Mouse (Mus musculus): ENCODE results near the gene Tap1. TPM values are rescaled to one million over a fixed set of nuclear protein-coding genes. Genes with fewer than 3 reads are reported as not detected.

The Tap1 gene
- polyA plus RNA-seq, 1 experiment, result 2.7 TPM

DNA sequence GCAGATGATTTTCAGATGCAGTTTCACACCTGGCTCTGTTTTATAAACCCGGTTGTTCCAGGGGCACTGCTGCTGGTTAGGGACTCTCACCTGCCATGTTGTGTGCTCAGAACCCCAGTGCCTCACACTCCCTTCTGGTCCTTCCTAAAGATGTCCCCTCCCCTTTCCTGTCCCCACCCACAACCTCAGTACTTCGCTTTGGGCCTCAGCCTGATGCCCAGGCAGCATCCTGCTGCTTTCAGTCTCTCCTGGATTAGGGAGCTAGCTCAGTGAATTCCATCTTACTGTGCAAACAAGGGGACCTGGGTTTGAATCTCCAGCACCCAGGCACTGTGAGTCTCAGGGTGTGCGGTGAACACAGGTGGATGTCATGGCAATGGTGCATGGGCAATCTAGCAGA, 20.1 kb downstream of the Tap1 start:
- WGBS, result 66% methylated on average over 3 of the region's 3 CpGs
- no peaks in the 10 kb centered on the region for H3K4me1 ChIP-seq (ENCODE audit: control insufficient read depth, insufficient read depth, low read length)
- no peak overlapping the region for H3K4me3 ChIP-seq (replicated peaks; ENCODE audit: insufficient read depth, low read depth, low read length)
- H3K27me3 ChIP-seq (ENCODE audit: control insufficient read depth, insufficient read depth, low read length), result no peaks in the 10 kb centered on the region
- no peak overlapping the region for H3K27ac ChIP-seq (ENCODE audit: insufficient read depth, low read length)
- TF ChIP-seq CTCF (IDR thresholded peaks at IDR 0.05; ENCODE audit: borderline replicate concordance, insufficient read depth, low read depth, low read length) (no peak), POLR2A (IDR thresholded peaks at IDR 0.05; ENCODE audit: borderline replicate concordance, insufficient read depth, low read length) (no peak)
- DNase-seq, result no peak

DNA sequence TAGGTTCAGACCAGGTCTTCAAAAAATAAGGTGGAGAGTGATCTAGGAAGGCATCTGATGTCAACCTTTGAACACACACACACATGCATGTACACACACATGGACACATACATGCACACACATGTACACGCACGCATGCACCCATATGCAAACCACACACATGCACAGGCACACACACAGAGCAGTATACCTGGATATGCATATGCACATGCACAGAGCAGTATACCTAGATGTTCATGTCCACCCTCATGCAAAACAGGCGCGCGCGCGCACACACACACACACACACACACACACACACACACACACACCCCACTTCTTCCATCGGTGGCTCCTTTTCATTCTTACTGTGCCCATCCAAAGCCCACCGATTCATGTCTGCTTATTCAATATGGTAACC, 20.5 kb downstream of the Tap1 start:
- WGBS, result 97% methylated on average over 9 of the region's 9 CpGs
- DNase-seq, result no peak

DNA sequence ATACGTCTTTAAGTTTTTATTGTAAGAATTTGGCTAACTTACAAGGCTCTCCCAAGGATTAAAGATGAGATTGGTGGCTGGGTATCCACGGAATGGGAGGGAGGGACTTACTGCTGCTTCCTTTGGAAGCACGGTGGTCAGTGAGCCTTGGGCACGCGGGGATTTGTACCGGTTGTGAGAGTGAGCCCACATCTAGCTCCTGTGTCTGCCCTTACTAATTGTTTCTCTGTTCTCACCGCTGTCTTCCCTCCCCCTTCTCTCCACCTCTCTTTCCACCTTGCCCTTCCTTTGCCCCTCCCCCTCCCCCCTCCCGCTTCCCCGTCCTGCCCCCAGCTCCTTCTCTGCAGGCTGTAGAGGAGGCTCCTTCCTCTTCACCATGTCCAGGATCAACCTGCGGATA, 21.1 kb downstream of the Tap1 start:
- 25% methylated on average over 10 of the region's 10 CpGs for WGBS
- H3K4me1 ChIP-seq (ENCODE audit: control insufficient read depth, insufficient read depth, low read length), result no peaks in the 10 kb centered on the region
- DNase-seq, result no peak
- TF ChIP-seq POLR2A (IDR thresholded peaks at IDR 0.05; ENCODE audit: borderline replicate concordance, insufficient read depth, low read length), result no peak
- no peak for TF ChIP-seq CTCF (IDR thresholded peaks at IDR 0.05; ENCODE audit: borderline replicate concordance, insufficient read depth, low read depth, low read length)
- no peak overlapping the region for H3K27ac ChIP-seq (ENCODE audit: insufficient read depth, low read length)
- H3K4me3 ChIP-seq (replicated peaks; ENCODE audit: insufficient read depth, low read depth, low read length), result no peak overlapping the region
- H3K27me3 ChIP-seq (ENCODE audit: control insufficient read depth, insufficient read depth, low read length), result no peaks in the 10 kb centered on the region

More for the DNA sequence above, 20.5 kb downstream of the Tap1 start:
- Histone ChIP-seq H3K27ac (ENCODE audit: insufficient read depth, low read length) (no peak overlapping the region), H3K27me3 (ENCODE audit: control insufficient read depth, insufficient read depth, low read length) (no peaks in the 10 kb centered on the region), H3K4me3 (replicated peaks; ENCODE audit: insufficient read depth, low read depth, low read length) (no peak overlapping the region), H3K4me1 (ENCODE audit: control insufficient read depth, insufficient read depth, low read length) (no peaks in the 10 kb centered on the region)
- no peak for TF ChIP-seq POLR2A (IDR thresholded peaks at IDR 0.05; ENCODE audit: borderline replicate concordance, insufficient read depth, low read length)
- no peak for TF ChIP-seq CTCF (IDR thresholded peaks at IDR 0.05; ENCODE audit: borderline replicate concordance, insufficient read depth, low read depth, low read length)

DNA sequence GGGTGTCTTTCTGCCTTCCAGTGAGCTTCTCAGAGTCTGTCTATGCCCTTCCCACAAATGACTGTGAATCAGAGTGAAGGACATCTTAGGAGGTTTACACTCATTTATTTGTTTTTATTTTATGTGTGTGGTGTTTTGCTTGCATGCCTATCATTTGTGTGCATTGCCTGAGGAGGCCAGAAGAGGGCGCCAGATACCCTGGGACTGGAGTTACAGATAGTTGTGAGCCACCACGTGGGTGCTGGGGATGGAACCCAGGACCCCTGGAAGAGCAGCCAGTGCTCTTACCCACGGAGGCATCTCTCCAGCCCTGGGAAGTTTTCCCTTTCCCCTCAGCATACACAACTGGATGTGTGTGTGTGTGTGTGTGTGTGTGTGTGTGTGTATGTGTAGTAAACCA, 22.3 kb downstream of the Tap1 start:
- WGBS, result 46% methylated on average over 3 of the region's 3 CpGs
- no peak for DNase-seq
- Histone ChIP-seq H3K27me3 (ENCODE audit: control insufficient read depth, insufficient read depth, low read length) (no peaks in the 10 kb centered on the region), H3K4me1 (ENCODE audit: control insufficient read depth, insufficient read depth, low read length) (no peaks in the 10 kb centered on the region), H3K4me3 (replicated peaks; ENCODE audit: insufficient read depth, low read depth, low read length) (no peak overlapping the region), H3K27ac (ENCODE audit: insufficient read depth, low read length) (no peak overlapping the region)
- peak; percentile 8; the same call in 1 of the 2 replicates for TF ChIP-seq CTCF (IDR thresholded peaks at IDR 0.05; ENCODE audit: borderline replicate concordance, insufficient read depth, low read depth, low read length)
- no peak for TF ChIP-seq POLR2A (IDR thresholded peaks at IDR 0.05; ENCODE audit: borderline replicate concordance, insufficient read depth, low read length)

DNA sequence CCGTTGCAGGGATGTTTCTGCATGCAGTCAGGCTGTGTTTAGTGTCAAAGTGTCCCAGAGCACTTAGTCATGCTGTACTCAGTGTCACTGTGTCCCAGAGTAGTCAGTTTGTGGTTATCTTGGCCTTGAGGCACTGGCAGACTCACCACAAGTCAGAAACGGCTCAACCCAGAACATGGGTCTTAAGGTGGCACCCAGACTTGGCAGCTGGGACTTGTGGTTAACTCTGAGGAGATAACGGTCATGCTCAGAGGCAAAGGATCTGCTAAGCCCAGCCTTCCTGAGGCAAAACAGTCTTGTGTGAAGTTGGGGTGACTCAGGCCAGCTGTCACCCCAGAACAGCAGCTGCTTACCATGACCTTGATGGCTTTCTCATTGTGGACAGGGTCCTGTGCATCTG, 23.2 kb downstream of the Tap1 start:
- Histone ChIP-seq H3K27me3 (ENCODE audit: control insufficient read depth, insufficient read depth, low read length) (no peaks in the 10 kb centered on the region), H3K27ac (ENCODE audit: insufficient read depth, low read length) (no peak overlapping the region), H3K4me1 (ENCODE audit: control insufficient read depth, insufficient read depth, low read length) (no peaks in the 10 kb centered on the region), H3K4me3 (replicated peaks; ENCODE audit: insufficient read depth, low read depth, low read length) (no peak overlapping the region)
- TF ChIP-seq POLR2A (IDR thresholded peaks at IDR 0.05; ENCODE audit: borderline replicate concordance, insufficient read depth, low read length) (no peak), CTCF (IDR thresholded peaks at IDR 0.05; ENCODE audit: borderline replicate concordance, insufficient read depth, low read depth, low read length) (no peak)
- WGBS, result 59% methylated on average over 3 of the region's 3 CpGs
- DNase-seq, result no peak

DNA sequence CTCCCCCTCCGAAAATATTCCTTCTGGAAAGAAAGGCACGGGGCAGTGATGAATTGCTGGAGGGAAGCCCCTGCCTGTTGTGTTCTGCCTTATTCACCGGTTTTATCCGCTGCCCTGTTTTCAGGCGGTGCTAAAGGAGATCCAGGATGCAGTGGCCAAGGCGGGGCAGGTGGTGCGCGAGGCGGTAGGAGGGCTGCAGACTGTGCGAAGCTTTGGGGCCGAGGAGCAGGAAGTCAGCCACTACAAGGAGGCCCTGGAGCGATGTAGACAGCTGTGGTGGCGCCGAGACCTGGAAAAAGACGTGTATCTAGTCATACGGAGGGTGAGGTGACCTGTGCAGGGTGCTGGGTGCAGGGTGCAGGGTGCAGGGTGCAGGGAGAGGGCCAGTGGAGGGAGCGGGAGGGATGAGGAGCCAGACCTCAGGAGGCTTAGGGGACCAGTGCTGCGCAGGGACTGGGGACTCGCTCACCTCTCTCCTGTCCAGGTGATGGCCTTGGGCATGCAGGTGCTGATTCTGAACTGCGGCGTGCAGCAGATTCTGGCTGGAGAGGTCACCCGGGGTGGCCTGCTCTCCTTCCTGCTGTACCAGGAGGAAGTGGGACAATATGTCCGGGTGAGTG, 24.5 kb downstream of the Tap1 start:
- Histone ChIP-seq H3K4me3 (replicated peaks; ENCODE audit: insufficient read depth, low read depth, low read length) (no peak overlapping the region), H3K27ac (ENCODE audit: insufficient read depth, low read length) (no peak overlapping the region), H3K27me3 (ENCODE audit: control insufficient read depth, insufficient read depth, low read length) (no peaks in the 10 kb centered on the region), H3K4me1 (ENCODE audit: control insufficient read depth, insufficient read depth, low read length) (no peaks in the 10 kb centered on the region)
- TF ChIP-seq POLR2A (IDR thresholded peaks at IDR 0.05; ENCODE audit: borderline replicate concordance, insufficient read depth, low read length), result no peak
- no peak for TF ChIP-seq CTCF (IDR thresholded peaks at IDR 0.05; ENCODE audit: borderline replicate concordance, insufficient read depth, low read depth, low read length)
- no peak for DNase-seq
- WGBS, result 25% methylated on average over 23 of the region's 23 CpGs

DNA sequence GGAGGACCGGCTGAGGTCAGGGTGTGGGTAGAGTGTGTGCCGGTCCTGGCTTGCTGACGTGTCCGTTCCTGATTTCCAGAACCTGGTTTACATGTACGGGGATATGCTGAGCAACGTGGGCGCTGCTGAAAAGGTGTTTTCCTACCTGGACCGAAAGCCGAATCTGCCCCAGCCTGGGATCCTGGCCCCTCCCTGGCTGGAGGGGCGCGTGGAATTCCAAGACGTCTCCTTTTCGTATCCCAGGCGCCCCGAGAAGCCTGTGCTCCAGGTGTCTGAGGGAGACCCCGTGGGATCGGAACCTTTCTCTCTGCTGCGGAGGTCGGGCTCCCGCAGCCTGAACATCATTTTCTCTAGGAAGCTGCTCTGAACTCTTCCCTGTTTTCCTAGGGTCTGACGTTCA, 26.6 kb downstream of the Tap1 start:
- no peak for DNase-seq
- TF ChIP-seq POLR2A (IDR thresholded peaks at IDR 0.05; ENCODE audit: borderline replicate concordance, insufficient read depth, low read length) (no peak), CTCF (IDR thresholded peaks at IDR 0.05; ENCODE audit: borderline replicate concordance, insufficient read depth, low read depth, low read length) (no peak)
- Histone ChIP-seq H3K27me3 (ENCODE audit: control insufficient read depth, insufficient read depth, low read length) (no peaks in the 10 kb centered on the region), H3K4me1 (ENCODE audit: control insufficient read depth, insufficient read depth, low read length) (no peaks in the 10 kb centered on the region), H3K27ac (ENCODE audit: insufficient read depth, low read length) (no peak overlapping the region), H3K4me3 (replicated peaks; ENCODE audit: insufficient read depth, low read depth, low read length) (no peak overlapping the region)
- 49% methylated on average over 21 of the region's 21 CpGs for WGBS

DNA sequence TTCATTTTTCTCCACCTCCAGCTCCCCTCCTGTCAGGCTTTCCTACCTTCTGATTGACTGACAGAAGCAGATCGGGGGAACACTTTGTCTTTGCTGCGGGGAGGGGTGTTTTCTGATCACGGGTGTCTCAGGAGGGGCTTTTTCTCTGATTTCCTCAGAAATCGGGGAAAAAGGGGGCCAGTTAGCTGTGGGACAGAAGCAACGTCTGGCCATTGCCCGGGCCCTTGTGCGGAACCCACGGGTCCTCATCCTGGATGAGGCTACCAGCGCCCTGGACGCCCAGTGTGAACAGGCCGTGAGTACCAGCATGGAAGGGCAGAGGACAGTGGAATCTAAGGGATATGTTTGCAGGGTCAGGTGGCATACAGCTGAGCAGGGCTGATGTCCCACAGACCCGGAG, 27.8 kb downstream of the Tap1 start:
- no peak for DNase-seq
- 83% methylated on average over 12 of the region's 12 CpGs for WGBS
- H3K27me3 ChIP-seq (ENCODE audit: control insufficient read depth, insufficient read depth, low read length), result no peaks in the 10 kb centered on the region
- no peak for TF ChIP-seq CTCF (IDR thresholded peaks at IDR 0.05; ENCODE audit: borderline replicate concordance, insufficient read depth, low read depth, low read length)
- no peak for TF ChIP-seq POLR2A (IDR thresholded peaks at IDR 0.05; ENCODE audit: borderline replicate concordance, insufficient read depth, low read length)
- H3K4me3 ChIP-seq (replicated peaks; ENCODE audit: insufficient read depth, low read depth, low read length), result no peak overlapping the region
- no peaks in the 10 kb centered on the region for H3K4me1 ChIP-seq (ENCODE audit: control insufficient read depth, insufficient read depth, low read length)
- no peak overlapping the region for H3K27ac ChIP-seq (ENCODE audit: insufficient read depth, low read length)
